Mouse (Mus musculus) ES-E14 (cell line): ENCODE measurements around the gene Nob1. TPM values are rescaled to one million over a fixed set of nuclear protein-coding genes. Genes with fewer than 3 reads are reported as not detected.

Experiments
- DNase-seq: peaks from one replicate; pipeline ENCODE4 v3.0.0-alpha.2; 2013; ENCODE audit warnings: low read depth, low spot score
- H3K27ac ChIP-seq: 2 replicates; pipeline ENCODE4 v1.5.1; 2012; ENCODE audit warnings: low read depth, mild to moderate bottlenecking, low read length, moderate library complexity, mixed read lengths; ENCODE audit not compliant: poor library complexity, insufficient read depth, severe bottlenecking
- H3K36me3 ChIP-seq: 2 replicates; pipeline ENCODE4 v1.6.1; 2012; ENCODE audit warnings: mild to moderate bottlenecking, low read length, moderate library complexity, mixed read lengths; ENCODE audit not compliant: control insufficient read depth, poor library complexity, insufficient read depth, severe bottlenecking
- H3K4me1 ChIP-seq, 2 experiments: fragments of 150-350 bp in 1 of 2; sonication (generic) in 1 of 2; 2 replicates each; pipeline ENCODE4 v1.6.1; 2012; ENCODE audit warnings: low read length in 2 of 2, mild to moderate bottlenecking in 1 of 2, mixed read lengths in 1 of 2; ENCODE audit not compliant: control insufficient read depth in 2 of 2, insufficient read depth in 2 of 2, poor library complexity in 1 of 2
- H3K4me3 ChIP-seq, 2 experiments: fragments of 150-350 bp in 1 of 2; sonication (generic) in 1 of 2; 2 replicates each; pipeline ENCODE4 v1.5.1; 2012; ENCODE audit warnings: low read length in 2 of 2, low read depth in 1 of 2, mild to moderate bottlenecking in 1 of 2, mixed read lengths in 1 of 2; ENCODE audit not compliant: insufficient read depth in 1 of 2, poor library complexity in 1 of 2, severe bottlenecking in 1 of 2
- H3K9ac ChIP-seq: 2 replicates; pipeline ENCODE4 v1.6.1; 2012; ENCODE audit warnings: low read depth, mild to moderate bottlenecking, low read length, mixed read lengths; ENCODE audit not compliant: poor library complexity, insufficient read depth, severe bottlenecking
- H3K9me3 ChIP-seq: fragments of 150-350 bp; sonication (generic); 2 replicates; pipeline ENCODE4 v1.6.1; 2012; ENCODE audit warnings: low read depth, mild to moderate bottlenecking, low read length; ENCODE audit not compliant: control insufficient read depth, insufficient read depth
- CHD2 ChIP-seq: IDR thresholded peaks from 2 replicates; pipeline ENCODE4 v1.6.1; 2014; ENCODE audit warnings: mild to moderate bottlenecking, low read depth, low read length, inconsistent platforms
- HCFC1 ChIP-seq: IDR thresholded peaks from 2 replicates; pipeline ENCODE4 v1.6.1; 2012; ENCODE audit warnings: low read length, inconsistent platforms, borderline replicate concordance; ENCODE audit not compliant: insufficient read depth
- MAFK ChIP-seq: IDR thresholded peaks from 2 replicates; pipeline ENCODE4 v1.6.1; 2014; ENCODE audit warnings: mild to moderate bottlenecking, low read depth, low read length, inconsistent platforms; ENCODE audit not compliant: insufficient read depth
- ZC3H11A ChIP-seq: IDR thresholded peaks from 2 replicates; pipeline ENCODE4 v1.6.1; 2012; ENCODE audit warnings: low read depth, mild to moderate bottlenecking, inconsistent platforms, low read length, borderline replicate concordance
- ZNF384 ChIP-seq: IDR thresholded peaks from 2 replicates; pipeline ENCODE4 v1.6.1; 2012; ENCODE audit warnings: low read depth, low read length, inconsistent platforms
- in situ Hi-C, 2 experiments: fragments of 600-800 bp; cut with MboI; formaldehyde crosslinking; loops; one replicate each; pipeline ENCODE4 v1.15.1; 2025; ENCODE audit warnings: low sequenced_read_pairs in 2 of 2, inconsistent platforms in 1 of 2; ENCODE audit not compliant: unreplicated experiment in 2 of 2
- total RNA-seq: library from RNA; depleted of rRNA; stranded (reverse); fragments of 300-350 nt; gene quantifications from 2 replicates; pipeline ENCODE4 v1.2.3, GENCODE M21; 2012

Nob1 gene
- total RNA-seq, 1 experiment = 81.8 TPM

GRCm38 (mm10) chr8:107468811-107469302, 44.0 kb upstream of the Nob1 start:
- peaks cover 10% of the 10 kb centered on the region; the same call in 1 of the 2 replicates for H3K36me3 ChIP-seq

GRCm38 (mm10) chr8:107466642-107467041, 41.8 kb upstream of the Nob1 start:
- no peak overlapping the region for H3K27ac ChIP-seq
- no peak overlapping the region for H3K4me3 ChIP-seq
- peak; percentile 39 for DNase-seq
- no peaks in the 10 kb centered on the region for H3K9me3 ChIP-seq
- no peak overlapping the region for H3K9ac ChIP-seq
- peaks cover 9% of the 10 kb centered on the region; the same call in 1 of the 2 replicates for H3K36me3 ChIP-seq
- TF ChIP-seq ZC3H11A = peak; percentile 20; the same call in 1 of the 2 replicates
- no peak for TF ChIP-seq HCFC1
- no peak for TF ChIP-seq CHD2
- no peak for TF ChIP-seq MAFK
- TF ChIP-seq ZNF384 = no peak
- in situ Hi-C loops = no loop called here
- peaks cover 0 to 2% of the 10 kb centered on the region in 2 experiments; a peak in 1 of 4 replicates for H3K4me1 ChIP-seq

More at GRCm38 (mm10) chr8:107468811-107469302, 44.0 kb upstream of the Nob1 start:
- DNase-seq = no peak
- in situ Hi-C loops = no loop called here
- H3K27ac ChIP-seq = no peak overlapping the region
- H3K9ac ChIP-seq = no peak overlapping the region
- TF ChIP-seq ZC3H11A (no peak), HCFC1 (no peak), ZNF384 (no peak), CHD2 (no peak), MAFK (no peak)
- peaks cover 0 to 2% of the 10 kb centered on the region in 2 experiments; a peak in 1 of 4 replicates for H3K4me1 ChIP-seq
- H3K9me3 ChIP-seq = no peaks in the 10 kb centered on the region
- H3K4me3 ChIP-seq = no peak overlapping the region

DNA sequence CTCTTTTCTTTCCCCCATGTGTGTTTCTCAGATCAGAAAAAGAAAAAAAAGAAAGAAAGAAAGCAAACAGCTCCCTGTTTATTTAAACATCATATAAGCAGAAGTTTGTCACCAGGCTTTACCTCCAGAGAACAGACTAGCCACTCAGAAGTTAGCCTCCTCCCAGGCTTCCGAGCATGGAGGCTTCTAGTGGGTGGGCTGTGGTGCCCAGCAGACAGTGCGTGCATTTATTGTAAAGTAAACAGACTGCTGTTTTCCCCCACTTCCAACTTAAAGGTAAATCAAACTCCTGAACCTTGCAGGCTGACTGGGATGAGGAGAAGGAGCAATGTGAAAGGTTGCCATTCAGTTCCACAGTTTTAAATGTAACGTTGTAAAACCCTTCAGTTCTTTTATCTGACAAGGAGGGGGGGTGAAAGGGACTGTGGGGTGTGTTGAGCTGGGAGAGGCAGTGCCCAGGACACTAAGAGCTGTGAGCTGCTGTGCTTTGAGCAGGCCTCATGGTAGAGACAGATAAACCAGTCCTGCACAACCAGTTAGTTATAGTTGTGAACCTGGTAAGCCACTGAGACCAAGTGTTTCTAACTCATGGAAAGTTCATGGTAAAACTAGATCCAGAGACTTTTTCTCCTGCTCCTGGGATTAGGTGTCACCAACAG, 40.6 kb upstream of the Nob1 start:
- TF ChIP-seq HCFC1 = no peak
- no peak for TF ChIP-seq CHD2
- no peaks in the 10 kb centered on the region for H3K9me3 ChIP-seq
- H3K27ac ChIP-seq = no peak overlapping the region
- H3K4me1 ChIP-seq = peaks cover 0 to 2% of the 10 kb centered on the region in 2 experiments; a peak in 1 of 4 replicates
- H3K36me3 ChIP-seq = peaks cover 11% of the 10 kb centered on the region
- no peak overlapping the region for H3K9ac ChIP-seq
- H3K4me3 ChIP-seq = no peak overlapping the region
- no peak for DNase-seq
- in situ Hi-C loops = no loop called here

DNA sequence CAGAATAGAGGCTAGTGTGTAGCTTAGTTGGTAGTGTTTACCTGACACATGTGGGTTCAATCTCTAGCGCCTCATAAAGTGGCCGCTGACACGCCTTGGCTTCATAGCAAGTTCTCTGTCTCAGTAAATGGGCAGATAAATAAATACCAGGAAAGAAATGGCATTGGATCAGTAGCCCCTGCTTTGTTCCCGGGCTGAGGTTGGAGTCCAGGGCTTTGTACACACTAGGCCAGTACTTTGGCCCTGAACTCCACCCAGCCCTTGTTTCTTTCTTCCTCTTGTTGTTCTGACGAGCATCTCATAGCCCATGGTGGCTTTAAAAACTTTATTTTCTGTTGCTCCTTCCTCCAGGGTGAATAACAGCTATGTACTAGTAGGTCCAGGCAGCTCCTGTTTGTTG, 37.6 kb upstream of the Nob1 start:
- Histone ChIP-seq H3K4me3 (no peak overlapping the region), H3K9me3 (no peaks in the 10 kb centered on the region), H3K9ac (no peak overlapping the region), H3K36me3 (peaks cover 23% of the 10 kb centered on the region), H3K4me1 (no peaks in the 10 kb centered on the region), H3K27ac (no peak overlapping the region)
- TF ChIP-seq MAFK = no peak
- no peak for DNase-seq
- in situ Hi-C loops = no loop called here

DNA sequence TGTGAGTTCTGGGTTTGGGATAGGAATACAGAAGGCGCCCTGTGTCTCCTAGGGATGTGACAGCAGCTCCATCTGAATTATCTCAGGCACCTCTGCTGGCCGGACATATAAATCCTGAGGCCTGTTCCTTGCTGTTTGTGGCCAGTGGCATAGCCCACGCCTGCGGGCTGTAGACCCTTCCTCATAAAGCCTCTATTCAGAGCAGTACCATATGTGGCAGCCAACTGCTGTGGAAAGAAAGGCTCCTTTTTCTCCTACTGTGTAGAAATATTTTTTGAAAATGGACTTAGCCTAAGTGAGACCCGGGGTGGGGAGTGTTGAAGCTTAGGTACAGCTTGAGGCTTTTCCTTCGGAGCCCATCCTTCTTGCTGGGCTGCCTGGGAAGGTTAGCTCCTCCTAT, 33.4 kb upstream of the Nob1 start:
- Histone ChIP-seq H3K27ac (no peak overlapping the region), H3K36me3 (peaks cover 27% of the 10 kb centered on the region)

More for the DNA sequence above, 33.4 kb upstream of the Nob1 start:
- TF ChIP-seq MAFK = no peak
- in situ Hi-C loops = no loop called here
- H3K4me1 ChIP-seq = no peaks in the 10 kb centered on the region
- no peaks in the 10 kb centered on the region for H3K9me3 ChIP-seq
- no peak overlapping the region for H3K9ac ChIP-seq
- no peak for DNase-seq
- H3K4me3 ChIP-seq = no peak overlapping the region
